9 mouse cellular contexts compared by ENCODE assay signal in the genomic region with DNA sequence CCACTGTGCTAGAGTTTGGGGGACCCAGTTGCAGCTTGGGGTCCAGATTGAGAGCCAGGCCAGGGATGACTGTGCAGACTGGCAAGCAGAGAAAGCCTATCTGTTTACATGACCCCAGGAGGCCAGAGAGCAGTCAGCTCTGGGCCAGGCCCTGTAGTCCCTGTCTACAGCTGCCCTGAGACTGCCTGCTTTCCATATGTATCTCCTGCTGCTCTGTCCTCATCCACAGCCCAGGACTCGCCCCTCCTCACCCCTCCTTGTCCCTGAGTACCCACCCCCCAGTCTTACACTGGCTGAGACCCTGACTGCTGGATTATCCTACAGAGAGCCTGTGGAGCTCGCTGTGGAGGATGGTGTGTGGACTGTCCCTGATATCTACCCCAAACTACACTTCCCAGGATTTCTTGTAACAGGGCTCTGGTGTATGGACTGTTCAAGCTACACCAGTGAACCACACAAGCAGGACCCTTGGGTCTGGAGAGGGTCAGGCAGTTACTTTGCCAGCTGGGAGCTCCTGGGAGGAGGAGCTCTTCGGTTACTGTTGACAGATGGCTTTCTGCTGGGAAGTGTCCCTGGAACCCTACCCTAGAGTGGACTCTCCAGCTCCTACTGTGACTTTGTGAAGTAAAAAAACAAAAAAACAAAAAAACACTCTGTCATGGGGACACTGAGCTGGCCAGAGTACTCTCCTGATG. TPM values are rescaled to one million over a fixed set of nuclear protein-coding genes. Genes with fewer than 3 reads are reported as not detected.
DNase-seq lines count a peak whose midpoint lies in the region; ATAC-seq and TF ChIP-seq lines count a peak whose summit lies in the region.
"Had no signal": no experiment of that assay in that cellular context is flagged by ENCODE, and none has a peak within 500 bp of the region (broad histone marks: within the 10 kb centered on the region; RNA-seq: fewer than 3 reads in every experiment).

No protein-coding gene starts in this region.

- H3K27ac ChIP-seq in kidney, embryonic 16.5 days (ENCODE audit: low read length), result no peak overlapping the region
- H3K27ac ChIP-seq in liver, embryonic 14.5 days, result no peak overlapping the region
- H3K27ac ChIP-seq in stomach, embryonic 15.5 days, result no peak overlapping the region

- H3K27me3 ChIP-seq in kidney, embryonic 16.5 days (ENCODE audit: insufficient read depth, low read length), result no peaks in the 10 kb centered on the region
- H3K27me3 ChIP-seq in liver, embryonic 14.5 days (ENCODE audit: control insufficient read depth, insufficient read depth, low read length), result no peaks in the 10 kb centered on the region
- H3K27me3 ChIP-seq in stomach, embryonic 15.5 days (replicated peaks), result no peaks in the 10 kb centered on the region

- no peak for DNase-seq in kidney, postnatal 10 days
- DNase-seq in heart, adult 9 months (ENCODE audit: low spot score in 2 of 2), result peak; percentile 44 to 60
- no peak for DNase-seq in liver, embryonic 14.5 days (ENCODE audit: low read depth in 3 of 3, low spot score in 3 of 3)
- DNase-seq in adrenal gland, adult 2 months, result no peak
- no peak for DNase-seq in right cerebral cortex, adult 2 months (ENCODE audit: low spot score in 2 of 2)
- no peak for DNase-seq in kidney, postnatal 4 days
- DNase-seq: kidney, adult 2 months had no signal

- peak; percentile 83 for ATAC-seq in kidney, embryonic 16.5 days (ENCODE audit: low FRiP score, low TSS enrichment)
- peak; percentile 71 for ATAC-seq in liver, embryonic 14.5 days (ENCODE audit: insufficient read depth)
- ATAC-seq in stomach, embryonic 15.5 days (ENCODE audit: insufficient read depth, low FRiP score, low read depth), result peak; percentile 63; the same call in 1 of the 2 replicates

- H3K4me2 ChIP-seq in kidney, embryonic 16.5 days (replicated peaks; ENCODE audit: low read depth, low read length), result no peak overlapping the region
- H3K4me2 ChIP-seq in liver, embryonic 14.5 days (ENCODE audit: low read depth), result no peak overlapping the region
- no peak overlapping the region for H3K4me2 ChIP-seq in stomach, embryonic 15.5 days

- no peaks in the 10 kb centered on the region for H3K36me3 ChIP-seq in kidney, embryonic 16.5 days (ENCODE audit: insufficient read depth, low read length)
- H3K36me3 ChIP-seq in liver, embryonic 14.5 days (replicated peaks; ENCODE audit: control insufficient read depth, insufficient read depth, low read depth), result no peaks in the 10 kb centered on the region
- H3K36me3 ChIP-seq in stomach, embryonic 15.5 days, result no peaks in the 10 kb centered on the region

- no peak overlapping the region for H3K4me3 ChIP-seq in kidney, embryonic 16.5 days (ENCODE audit: low read length)
- H3K4me3 ChIP-seq in liver, embryonic 14.5 days (ENCODE audit: insufficient read depth in 1 of 2, low read depth in 2 of 2, low read length in 2 of 2), result no peak overlapping the region
- H3K4me3 ChIP-seq in stomach, embryonic 15.5 days (replicated peaks), result no peak overlapping the region

- H3K4me1 ChIP-seq in kidney, embryonic 16.5 days (ENCODE audit: insufficient read depth, low read length), result peaks cover 4% of the 10 kb centered on the region; the same call in 1 of the 2 replicates
- H3K4me1 ChIP-seq in liver, embryonic 14.5 days (replicated peaks; ENCODE audit: control insufficient read depth in 2 of 2, insufficient read depth in 2 of 2, low read length in 1 of 2), result peaks cover 0 to 11% of the 10 kb centered on the region in 2 experiments; a peak in 2 of 4 replicates
- H3K4me1 ChIP-seq in stomach, embryonic 15.5 days, result 0 out of 2 replicates have a peak, but pooled peaks cover 3% of the 10 kb centered on the region

- no peak for TF ChIP-seq EP300 in liver, embryonic 14.5 days (IDR thresholded peaks at IDR 0.05; ENCODE audit: low read depth)

- no peak for TF ChIP-seq CTCF in liver, embryonic 14.5 days (IDR thresholded peaks at IDR 0.05; ENCODE audit: low read depth)

- H3K9ac ChIP-seq in kidney, embryonic 16.5 days (replicated peaks; ENCODE audit: low read length), result no peak overlapping the region
- no peak overlapping the region for H3K9ac ChIP-seq in liver, embryonic 14.5 days (replicated peaks)
- H3K9ac ChIP-seq in stomach, embryonic 15.5 days, result no peak overlapping the region

- 14% methylated on average over 3 of the region's 3 CpGs for WGBS in kidney, embryonic 16.5 days
- 29% methylated on average over 3 of the region's 3 CpGs for WGBS in liver, embryonic 14.5 days (ENCODE audit: insufficient replicate concordance)
- WGBS in stomach, embryonic 15.5 days, result 29% methylated on average over 3 of the region's 3 CpGs

- H3K9me3 ChIP-seq in kidney, embryonic 16.5 days (ENCODE audit: low read length), result no peaks in the 10 kb centered on the region
- no peaks in the 10 kb centered on the region for H3K9me3 ChIP-seq in liver, embryonic 14.5 days (ENCODE audit: control insufficient read depth, low read length)
- H3K9me3 ChIP-seq in stomach, embryonic 15.5 days, result no peaks in the 10 kb centered on the region

RNA-seq across cellular contexts. Expression of a gene that starts 32.6 kb away (rescaled TPM):
- polyA plus RNA-seq in kidney, embryonic 16.5 days (2015; fragmentation: Nextera tagmentation; extraction: Ambion mirVana), result not detected in 2 replicates
- polyA plus RNA-seq in liver, embryonic 14.5 days (2012; rRNA removed), result not detected in 2 replicates
- not detected in 2 replicates for polyA plus RNA-seq in liver, embryonic 14.5 days (2014; fragmentation: Nextera tagmentation; extraction: Ambion mirVana)
- polyA plus RNA-seq in stomach, embryonic 15.5 days (2015; fragmentation: Nextera tagmentation; extraction: Ambion mirVana), result 0.63 TPM in 1 of 2 replicates, not detected in the other
- total RNA-seq in adrenal gland, adult 2 months (2021), result not detected
- polyA plus RNA-seq in adrenal gland, adult 2 months (2012; rRNA removed), result not detected in 2 replicates
- polyA plus RNA-seq: kidney, adult 2 months had no signal

RNA-seq across cellular contexts. Expression of a gene that starts 51.8 kb away (rescaled TPM):
- polyA plus RNA-seq in kidney, embryonic 16.5 days (2015; fragmentation: Nextera tagmentation; extraction: Ambion mirVana), result 0.17 and 0.21 TPM in 2 replicates
- 0.02 and 0.04 TPM in 2 replicates for polyA plus RNA-seq in liver, embryonic 14.5 days (2012; rRNA removed)
- not detected in 2 replicates for polyA plus RNA-seq in liver, embryonic 14.5 days (2014; fragmentation: Nextera tagmentation; extraction: Ambion mirVana)
- polyA plus RNA-seq in stomach, embryonic 15.5 days (2015; fragmentation: Nextera tagmentation; extraction: Ambion mirVana), result 0.08 and 0.22 TPM in 2 replicates
- total RNA-seq in adrenal gland, adult 2 months (2021), result not detected
- polyA plus RNA-seq in adrenal gland, adult 2 months (2012; rRNA removed), result 0.10 TPM in 1 of 2 replicates, not detected in the other
- polyA plus RNA-seq: kidney, adult 2 months had no signal

Comparison
In these comparisons a context has a peak if more than half of its experiments do, and no peak if none do; other contexts are left out.
1. DNase-seq: peak in heart, adult 9 months (2 of 2); none in kidney, postnatal 10 days (single experiment), liver, embryonic 14.5 days (0 of 3), adrenal gland, adult 2 months (single experiment), right cerebral cortex, adult 2 months (0 of 2) and kidney, postnatal 4 days (0 of 2).
2. Peak in every context shown above with its lines, with median percentiles within 50 percentile points of each other: ATAC-seq.